Mouse (Mus musculus): Measurements from ENCODE around the gene Jup.

GRCm38 (mm10) chr11:100398517-100398916 is 954 bp upstream of the Jup start:
- no peak for TF ChIP-seq GATA1 (IDR thresholded peaks at IDR 0.05; ENCODE audit: borderline replicate concordance, low read length)
- no peak for TF ChIP-seq FLI1 (IDR thresholded peaks at IDR 0.05; ENCODE audit: low read length)
